Mouse (Mus musculus): ENCODE data around the gene Hbq1b. TPM values are rescaled to one million over a fixed set of nuclear protein-coding genes. Genes with fewer than 3 reads are reported as not detected.
A peak's percentile ranks its signal among the peaks of the same experiment; 100 is the strongest.
"Not testable (repeated sequence)": the region's sequence is repeated elsewhere in the genome, so short reads cannot be mapped to it uniquely, and the experiment has no call there.

Hbq1b gene
- 4.6 and 5.1 TPM in 2 replicates for polyA plus RNA-seq (2016; fragmentation: Nextera tagmentation; extraction: Ambion mirVana)

DNA sequence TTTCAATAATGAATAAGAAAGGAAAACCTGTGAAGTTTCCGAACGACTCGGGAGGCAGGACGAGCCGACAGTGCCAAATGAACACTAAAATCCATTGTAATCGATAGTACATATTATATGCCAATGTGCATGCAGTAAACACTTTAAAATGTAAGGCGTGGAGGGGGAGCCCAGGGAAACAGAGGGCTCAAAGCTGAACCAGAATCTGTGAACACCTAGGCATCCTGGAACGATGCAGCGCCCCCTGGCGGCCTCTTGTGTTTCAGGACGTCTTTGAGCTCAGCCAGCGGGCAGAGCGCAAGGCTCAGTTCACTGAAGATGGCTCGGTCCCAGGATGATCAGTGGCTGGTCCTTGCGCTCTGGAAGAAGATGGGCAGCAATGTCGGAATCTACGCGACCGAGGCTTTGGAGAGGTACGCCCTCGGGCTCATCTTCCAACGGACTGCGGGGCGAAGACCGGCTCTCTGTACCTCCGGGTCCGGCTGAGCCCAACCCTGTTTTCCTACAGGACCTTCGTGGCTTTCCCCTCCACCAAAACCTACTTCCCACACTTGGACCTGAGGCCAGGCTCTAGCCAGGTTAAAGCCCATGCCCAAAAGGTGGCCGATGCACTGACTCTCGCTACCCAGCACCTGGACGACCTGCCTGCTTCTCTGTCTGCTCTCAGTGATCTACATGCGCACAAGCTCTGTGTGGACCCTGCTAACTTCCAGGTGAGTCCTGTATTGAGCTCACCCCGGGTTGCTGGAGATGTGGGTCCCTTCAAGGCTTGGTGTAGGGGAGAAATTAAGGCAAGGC, at the start of gene Hbq1b:
Gene Hbq1b, plus strand, starts transcription at position 271 of the 798 bp plus-strand sequence.
- 21% methylated on average over 31 of the region's 33 CpGs for WGBS
- not testable (repeated sequence) for H3K27ac ChIP-seq; H3K36me3 ChIP-seq; H3K4me1 ChIP-seq; H3K9me3 ChIP-seq (replicated peaks); H3K27me3 ChIP-seq
- ATAC-seq (ENCODE audit: low FRiP score): peak; percentile 67
- H3K9ac ChIP-seq: 0 out of 2 replicates have a peak within 1 kb of the TSS, but pooled peaks have one; percentile 33
- peak within 1 kb of the TSS; percentile 48 for H3K4me2 ChIP-seq (replicated peaks)
- H3K4me3 ChIP-seq: peak within 1 kb of the TSS; percentile 26

DNA sequence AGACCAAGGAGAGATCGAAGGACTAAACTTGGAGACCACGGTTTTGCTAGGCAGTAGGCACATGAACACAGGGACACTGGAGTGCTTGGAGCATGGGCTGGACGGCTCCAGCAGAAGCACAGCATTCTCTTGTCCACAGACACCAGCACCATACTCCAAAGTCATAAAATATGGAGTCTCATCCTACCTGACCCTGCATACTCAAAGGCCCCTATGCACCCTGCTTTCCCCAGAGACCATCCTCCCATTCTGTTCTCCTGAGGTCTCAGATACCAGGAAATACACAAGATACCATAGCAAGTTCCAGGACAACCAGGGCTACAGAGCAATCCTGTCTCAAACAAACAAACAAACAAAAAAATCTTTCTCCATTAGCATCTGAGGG, 49.4 kb upstream of the Hbq1b start:
- no peak for ATAC-seq (ENCODE audit: low FRiP score)
- H3K27ac ChIP-seq: no peak overlapping the region
- no peaks in the 10 kb centered on the region for H3K9me3 ChIP-seq (replicated peaks)
- H3K36me3 ChIP-seq: peaks cover 44% of the 10 kb centered on the region
- no peak overlapping the region for H3K4me3 ChIP-seq
- peaks cover 8% of the 10 kb centered on the region for H3K4me1 ChIP-seq
- H3K9ac ChIP-seq: no peak overlapping the region
- no peak overlapping the region for H3K4me2 ChIP-seq (replicated peaks)
- H3K27me3 ChIP-seq: no peaks in the 10 kb centered on the region
- 97% methylated on average over 3 of the region's 3 CpGs for WGBS

DNA sequence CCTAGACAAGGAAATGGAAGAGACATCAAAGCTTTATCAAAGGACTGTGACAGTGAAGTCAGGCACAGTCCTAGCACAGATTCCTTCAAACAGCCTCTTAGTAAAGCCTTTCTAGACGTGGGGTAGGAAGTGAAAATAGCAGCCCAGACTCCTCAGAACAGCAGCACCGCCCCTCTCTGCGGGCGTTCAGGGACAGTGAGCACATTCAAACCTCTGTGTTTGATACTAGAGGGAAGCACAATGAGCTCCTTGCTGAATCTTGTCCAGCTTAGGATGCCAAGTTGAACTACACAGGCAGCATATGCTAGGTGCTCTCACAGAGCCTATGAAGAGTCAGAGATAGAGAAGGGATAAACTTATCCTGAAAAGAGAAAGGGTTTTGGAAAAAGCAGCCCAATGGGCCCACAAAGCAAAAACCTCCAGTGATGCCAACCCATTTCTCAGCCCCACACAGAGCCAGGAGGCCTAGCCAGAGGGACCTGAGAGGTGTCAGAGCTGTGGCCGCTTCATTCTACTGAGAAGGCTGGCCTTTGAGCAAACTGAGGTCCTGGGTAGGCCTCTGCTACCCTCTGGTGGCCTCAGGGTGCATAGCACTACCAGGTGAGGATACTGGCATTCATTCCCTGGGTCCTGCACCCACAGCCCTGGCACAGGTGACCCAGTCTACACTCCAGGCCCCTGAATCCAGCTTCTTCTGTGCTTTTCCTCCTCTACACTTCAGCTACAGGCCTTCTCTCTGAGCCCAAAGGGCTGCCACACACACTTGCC, 48.5 kb upstream of the Hbq1b start:
- peak; percentile 36; the same call in 1 of the 2 replicates for ATAC-seq (ENCODE audit: low FRiP score)
- H3K36me3 ChIP-seq: peaks cover 37% of the 10 kb centered on the region

GRCm38 (mm10) chr11:32241391-32241790, 45.4 kb upstream of the Hbq1b start:
- Histone ChIP-seq H3K4me2 (replicated peaks) (no peak overlapping the region), H3K27ac (no peak overlapping the region), H3K27me3 (no peaks in the 10 kb centered on the region), H3K9me3 (replicated peaks) (no peaks in the 10 kb centered on the region), H3K4me3 (no peak overlapping the region), H3K4me1 (peaks cover 3% of the 10 kb centered on the region), H3K36me3 (peaks cover 33% of the 10 kb centered on the region), H3K9ac (no peak overlapping the region)
- no peak for ATAC-seq (ENCODE audit: low FRiP score)

More for the DNA sequence above, 48.5 kb upstream of the Hbq1b start:
- Histone ChIP-seq H3K27ac (no peak overlapping the region), H3K4me1 (peaks cover 8% of the 10 kb centered on the region), H3K27me3 (no peaks in the 10 kb centered on the region), H3K4me2 (replicated peaks) (no peak overlapping the region), H3K9ac (no peak overlapping the region), H3K9me3 (replicated peaks) (no peaks in the 10 kb centered on the region), H3K4me3 (no peak overlapping the region)
- 56% methylated on average over 5 of the region's 5 CpGs for WGBS

DNA sequence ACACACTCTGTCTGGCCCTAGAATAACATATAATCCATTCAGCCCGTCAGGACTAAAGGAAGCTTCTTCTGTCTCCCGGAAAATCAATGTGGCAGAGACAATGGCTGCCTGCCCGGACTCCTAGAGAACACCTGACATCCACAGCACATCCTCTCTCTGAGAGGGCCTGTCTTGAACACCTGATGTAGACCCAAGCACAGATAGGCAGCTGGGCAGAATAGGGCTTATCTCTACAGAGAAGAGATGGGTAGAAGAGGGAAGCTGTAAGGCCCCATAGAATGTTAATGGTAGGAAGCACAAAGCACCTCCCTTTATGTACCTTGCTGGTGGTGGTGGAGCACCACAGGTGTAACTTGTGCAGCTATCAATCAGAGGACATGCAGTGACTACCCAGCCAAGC, 44.6 kb upstream of the Hbq1b start:
- no peaks in the 10 kb centered on the region for H3K27me3 ChIP-seq
- no peak overlapping the region for H3K9ac ChIP-seq
- no peak overlapping the region for H3K4me2 ChIP-seq (replicated peaks)
- H3K4me3 ChIP-seq: no peak overlapping the region
- H3K9me3 ChIP-seq (replicated peaks): no peaks in the 10 kb centered on the region
- WGBS: 93% methylated on average over 3 of the region's 3 CpGs
- H3K27ac ChIP-seq: no peak overlapping the region
- no peak for ATAC-seq (ENCODE audit: low FRiP score)
- H3K4me1 ChIP-seq: no peaks in the 10 kb centered on the region
- H3K36me3 ChIP-seq: peaks cover 42% of the 10 kb centered on the region

DNA sequence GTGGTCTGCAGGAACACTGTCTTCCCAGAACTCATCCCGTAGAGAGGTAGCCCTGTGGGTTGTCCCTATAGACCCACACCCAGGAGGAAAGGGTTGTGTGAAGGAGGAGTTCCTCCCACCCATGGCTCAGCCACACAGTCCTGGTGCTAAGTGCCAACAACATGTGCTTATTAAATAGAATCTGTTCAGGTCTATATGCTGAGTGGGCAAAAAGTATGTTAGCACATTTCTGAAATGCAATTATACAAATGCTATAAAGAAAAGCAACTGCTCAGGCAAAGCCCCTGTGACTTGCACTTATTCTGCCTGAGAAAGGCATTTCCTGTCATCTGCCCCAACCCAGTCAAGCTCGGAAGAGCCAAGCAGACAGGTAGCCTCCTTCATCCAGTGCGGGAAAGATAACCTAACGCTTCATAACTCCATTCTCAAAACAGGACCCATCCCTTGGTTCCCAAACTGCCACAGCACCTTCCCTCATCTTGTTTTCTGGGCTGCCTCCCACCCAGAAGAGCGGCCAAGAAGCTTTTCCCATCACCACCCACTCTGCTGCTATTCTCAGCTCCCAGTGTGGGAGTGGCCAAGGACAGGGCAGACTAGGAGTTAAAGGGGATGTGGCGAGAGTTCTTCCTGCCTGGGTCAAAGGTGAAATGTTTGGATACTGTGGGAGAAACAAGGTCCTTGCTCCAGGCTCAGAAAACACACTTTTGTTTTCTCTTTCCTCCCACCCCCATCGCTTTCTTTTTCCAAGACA, 43.4 kb upstream of the Hbq1b start:
- Histone ChIP-seq H3K4me3 (no peak overlapping the region), H3K4me1 (no peaks in the 10 kb centered on the region), H3K9me3 (replicated peaks) (no peaks in the 10 kb centered on the region), H3K27me3 (no peaks in the 10 kb centered on the region), H3K36me3 (peaks cover 50% of the 10 kb centered on the region), H3K27ac (no peak overlapping the region), H3K4me2 (replicated peaks) (no peak overlapping the region), H3K9ac (no peak overlapping the region)
- no peak for ATAC-seq (ENCODE audit: low FRiP score)
- WGBS: 70% methylated on average over 7 of the region's 7 CpGs

GRCm38 (mm10) chr11:32244064-32244463, 42.7 kb upstream of the Hbq1b start:
- Histone ChIP-seq H3K4me1 (no peaks in the 10 kb centered on the region), H3K36me3 (peaks cover 55% of the 10 kb centered on the region), H3K9me3 (replicated peaks) (no peaks in the 10 kb centered on the region), H3K27ac (no peak overlapping the region), H3K9ac (no peak overlapping the region), H3K4me3 (no peak overlapping the region), H3K4me2 (replicated peaks) (no peak overlapping the region), H3K27me3 (no peaks in the 10 kb centered on the region)
- 75% methylated on average over 3 of the region's 3 CpGs for WGBS
- no peak for ATAC-seq (ENCODE audit: low FRiP score)

DNA sequence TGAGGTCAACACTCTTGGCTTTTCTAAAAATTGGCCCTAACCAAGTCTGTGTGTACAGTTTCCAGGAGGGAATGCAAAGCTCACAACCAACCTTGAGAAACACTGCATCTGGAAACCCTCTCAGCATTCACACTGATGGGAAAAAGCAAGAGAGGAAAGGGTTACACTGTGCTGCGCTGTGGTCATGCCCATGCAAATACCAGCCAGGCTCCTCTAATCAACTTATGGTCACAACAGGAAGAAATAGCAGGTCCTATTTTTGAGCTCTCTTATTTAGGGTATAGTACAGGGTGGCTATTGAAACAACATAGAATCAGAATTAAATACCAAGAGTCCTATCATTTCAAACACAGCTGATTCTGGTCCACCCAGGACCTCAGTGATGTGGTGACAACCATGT, 42.1 kb upstream of the Hbq1b start:
- H3K9ac ChIP-seq: no peak overlapping the region
- H3K9me3 ChIP-seq (replicated peaks): no peaks in the 10 kb centered on the region
- no peak for ATAC-seq (ENCODE audit: low FRiP score)
- H3K4me3 ChIP-seq: no peak overlapping the region
- H3K36me3 ChIP-seq: peaks cover 56% of the 10 kb centered on the region
- WGBS: 94% methylated on average over 1 of the region's 1 CpGs
- no peaks in the 10 kb centered on the region for H3K4me1 ChIP-seq
- no peaks in the 10 kb centered on the region for H3K27me3 ChIP-seq
- no peak overlapping the region for H3K27ac ChIP-seq
- no peak overlapping the region for H3K4me2 ChIP-seq (replicated peaks)

DNA sequence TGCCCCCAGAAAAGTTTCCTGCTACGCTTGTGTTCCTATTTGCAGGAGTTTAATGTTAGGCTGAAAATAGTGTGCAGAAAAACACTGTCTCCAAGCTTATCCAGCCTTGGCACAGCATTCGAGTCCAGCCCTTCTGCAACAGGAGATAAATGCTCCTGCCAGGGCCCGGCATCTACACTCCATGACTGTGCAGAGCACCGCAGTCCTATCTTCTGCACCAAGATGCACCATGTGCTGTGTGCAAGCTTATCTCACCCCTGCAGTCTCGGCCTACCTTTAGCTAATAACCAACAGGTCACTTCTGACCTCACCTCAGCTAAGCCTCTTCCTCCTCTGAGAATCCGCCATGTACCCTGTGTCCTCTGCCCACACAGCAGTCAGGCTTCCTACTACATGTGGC, 41.2 kb upstream of the Hbq1b start:
- H3K36me3 ChIP-seq: peaks cover 56% of the 10 kb centered on the region
- no peak overlapping the region for H3K27ac ChIP-seq
- 88% methylated on average over 6 of the region's 6 CpGs for WGBS
- no peak overlapping the region for H3K4me2 ChIP-seq (replicated peaks)
- no peak overlapping the region for H3K9ac ChIP-seq
- no peaks in the 10 kb centered on the region for H3K27me3 ChIP-seq
- H3K4me1 ChIP-seq: no peaks in the 10 kb centered on the region
- no peak overlapping the region for H3K4me3 ChIP-seq
- no peak for ATAC-seq (ENCODE audit: low FRiP score)
- H3K9me3 ChIP-seq (replicated peaks): no peaks in the 10 kb centered on the region

DNA sequence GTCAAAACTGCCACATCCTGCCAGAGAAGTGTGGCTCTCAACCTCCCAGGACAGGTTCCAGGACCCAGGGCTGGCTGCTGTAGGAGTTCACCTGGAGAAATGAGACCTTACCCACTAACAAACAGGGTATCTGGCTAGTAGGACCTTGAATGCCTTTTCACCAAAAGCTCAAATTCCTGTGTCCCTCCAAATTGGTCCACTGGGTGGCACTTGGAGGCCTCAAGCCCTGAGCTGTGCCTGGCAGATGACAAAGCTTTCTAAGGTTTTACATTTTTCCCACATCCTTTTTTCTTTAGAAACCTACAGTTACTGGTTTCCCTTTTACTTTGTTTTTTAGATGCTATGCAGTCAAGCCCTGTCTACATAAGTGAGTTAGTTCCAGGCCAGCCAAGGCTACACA, 39.7 kb upstream of the Hbq1b start:
- H3K27me3 ChIP-seq: no peaks in the 10 kb centered on the region
- H3K4me3 ChIP-seq: no peak overlapping the region
- no peaks in the 10 kb centered on the region for H3K4me1 ChIP-seq
- no peak overlapping the region for H3K9ac ChIP-seq
- H3K36me3 ChIP-seq: peaks cover 67% of the 10 kb centered on the region
- no peak overlapping the region for H3K4me2 ChIP-seq (replicated peaks)
- H3K9me3 ChIP-seq (replicated peaks): no peaks in the 10 kb centered on the region
- H3K27ac ChIP-seq: no peak overlapping the region
- ATAC-seq (ENCODE audit: low FRiP score): no peak

- H3K9me3 ChIP-seq (replicated peaks): no peaks in the 10 kb centered on the region
- peaks cover 71% of the 10 kb centered on the region for H3K36me3 ChIP-seq
Measured at GRCm38 (mm10) chr11:32248350-32248749, 38.4 kb upstream of the Hbq1b start.

More at GRCm38 (mm10) chr11:32248350-32248749, 38.4 kb upstream of the Hbq1b start:
- Histone ChIP-seq H3K4me1 (no peaks in the 10 kb centered on the region), H3K4me3 (no peak overlapping the region), H3K27ac (no peak overlapping the region), H3K27me3 (no peaks in the 10 kb centered on the region), H3K9ac (no peak overlapping the region), H3K4me2 (replicated peaks) (no peak overlapping the region)
- ATAC-seq (ENCODE audit: low FRiP score): no peak
- WGBS: 93% methylated on average over 3 of the region's 3 CpGs

All from hindbrain, embryonic 12.5 days (tissue).